Mouse (Mus musculus): Measurements from ENCODE around the gene 9830107B12Rik. TPM values are rescaled to one million over a fixed set of nuclear protein-coding genes. Genes with fewer than 3 reads are reported as not detected.

9830107B12Rik gene
- polyA plus RNA-seq, 1 experiment from 2014 or later = not detected

DNA sequence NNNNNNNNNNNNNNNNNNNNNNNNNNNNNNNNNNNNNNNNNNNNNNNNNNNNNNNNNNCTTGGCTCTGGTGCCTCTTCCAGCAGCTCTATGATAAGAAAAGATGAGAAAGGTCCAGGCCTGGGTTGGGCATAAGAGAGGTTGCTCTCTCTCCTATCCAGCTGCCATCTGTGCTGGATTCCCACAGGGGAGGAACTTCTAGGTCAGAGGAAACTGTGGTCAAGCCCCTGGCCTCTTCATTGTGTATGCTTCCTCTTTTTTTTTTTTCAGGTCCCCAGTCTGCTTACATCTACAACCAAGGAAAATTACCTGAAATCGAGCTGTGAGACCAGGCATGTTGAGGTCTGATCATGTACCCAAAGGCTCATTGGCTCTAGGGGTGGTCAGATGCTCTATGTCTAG, 27.5 kb downstream of the 9830107B12Rik start:
- Histone ChIP-seq H3K9ac (ENCODE audit: low read length) (no peak overlapping the region), H3K4me3 (ENCODE audit: control insufficient read depth in 1 of 2, insufficient read depth in 1 of 2, low read depth in 1 of 2, low read length in 2 of 2) (no peak overlapping the region), H3K4me1 (ENCODE audit: control insufficient read depth in 2 of 2, insufficient read depth in 2 of 2, low read length in 2 of 2) (no peaks in the 10 kb centered on the region), H3K27me3 (ENCODE audit: control insufficient read depth, insufficient read depth, low read length) (no peaks in the 10 kb centered on the region), H3K36me3 (ENCODE audit: control insufficient read depth, insufficient read depth, low read length) (no peaks in the 10 kb centered on the region), H3K4me2 (ENCODE audit: low read length) (no peak overlapping the region), H3K27ac (replicated peaks in 1 of 2; ENCODE audit: control insufficient read depth in 1 of 2, insufficient read depth in 1 of 2, low read depth in 2 of 2, low read length in 2 of 2) (no peak overlapping the region), H3K9me3 (ENCODE audit: control insufficient read depth, low read length) (peaks cover 3% of the 10 kb centered on the region; the same call in 1 of the 2 replicates)
- no peak for ATAC-seq (ENCODE audit: insufficient number of reproducible peaks, insufficient read depth, low FRiP score, low read depth)
- 52% methylated on average over 1 of the region's 1 CpGs for WGBS

DNA sequence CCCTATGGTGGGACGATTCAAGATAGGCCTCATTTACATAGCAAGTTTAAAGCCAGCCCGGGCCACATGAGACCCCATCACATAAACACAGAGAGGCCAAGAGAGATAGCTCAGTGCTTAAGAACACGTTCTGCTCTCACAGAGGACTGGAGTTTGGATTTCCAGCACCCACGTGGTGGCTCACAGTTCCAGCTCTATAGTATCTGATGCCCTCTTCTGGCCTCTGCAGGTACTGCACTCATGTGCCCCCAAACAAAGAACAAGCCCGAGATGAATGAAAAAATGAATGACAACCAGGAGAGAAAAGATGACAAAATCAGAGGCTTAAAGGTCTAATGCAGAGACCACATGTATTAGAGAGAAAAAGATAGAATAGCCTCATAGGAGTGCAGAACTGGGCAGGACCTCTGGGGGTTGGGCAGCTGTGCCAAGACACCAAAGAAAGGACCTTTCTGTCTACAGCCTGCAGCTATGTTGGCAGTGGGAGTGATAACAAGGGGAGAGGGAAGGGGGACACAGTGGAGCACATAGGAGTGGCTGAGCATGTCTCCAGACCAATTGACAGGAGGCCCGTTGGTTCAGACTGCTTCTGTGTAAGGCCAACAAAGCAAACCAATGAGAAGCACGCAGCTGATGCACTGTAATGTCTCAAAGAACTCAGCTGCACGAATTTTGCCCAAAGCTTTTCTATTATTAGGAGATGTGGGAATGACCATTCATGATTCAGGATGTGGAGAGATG, 35.4 kb downstream of the 9830107B12Rik start:
- no peak for ATAC-seq (ENCODE audit: insufficient number of reproducible peaks, insufficient read depth, low FRiP score, low read depth)
- no peak overlapping the region for H3K27ac ChIP-seq (replicated peaks in 1 of 2; ENCODE audit: control insufficient read depth in 1 of 2, insufficient read depth in 1 of 2, low read depth in 2 of 2, low read length in 2 of 2)
- 39% methylated on average over 8 of the region's 8 CpGs for WGBS
- no peaks in the 10 kb centered on the region for H3K27me3 ChIP-seq (ENCODE audit: control insufficient read depth, insufficient read depth, low read length)
- no peak overlapping the region for H3K4me3 ChIP-seq (ENCODE audit: control insufficient read depth in 1 of 2, insufficient read depth in 1 of 2, low read depth in 1 of 2, low read length in 2 of 2)
- no peaks in the 10 kb centered on the region for H3K36me3 ChIP-seq (ENCODE audit: control insufficient read depth, insufficient read depth, low read length)
- H3K9me3 ChIP-seq (ENCODE audit: control insufficient read depth, low read length) = peaks cover 3% of the 10 kb centered on the region; the same call in 1 of the 2 replicates
- no peak overlapping the region for H3K4me2 ChIP-seq (ENCODE audit: low read length)
- H3K9ac ChIP-seq (ENCODE audit: low read length) = no peak overlapping the region
- H3K4me1 ChIP-seq (ENCODE audit: control insufficient read depth in 2 of 2, insufficient read depth in 2 of 2, low read length in 2 of 2) = no peaks in the 10 kb centered on the region

DNA sequence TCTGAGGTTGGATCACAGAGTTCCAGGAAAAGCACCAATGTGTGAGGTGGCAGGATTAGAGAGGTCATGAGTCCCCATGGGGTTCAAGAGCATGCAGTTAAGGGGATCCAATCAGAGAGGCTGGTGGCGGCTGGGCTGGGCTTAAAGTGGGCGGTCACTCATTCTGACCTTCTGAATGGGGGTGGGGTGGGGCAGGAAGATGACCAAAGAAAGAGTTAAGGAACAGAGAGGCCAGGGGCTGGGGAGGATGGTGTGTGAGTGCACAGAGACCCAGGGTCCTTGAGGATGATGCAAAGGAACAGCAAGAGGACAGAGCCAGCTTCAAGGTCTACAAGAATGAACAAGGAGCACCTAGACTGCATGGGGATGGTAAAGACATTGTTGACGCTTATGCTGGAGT, 37.5 kb downstream of the 9830107B12Rik start:
- Histone ChIP-seq H3K27ac (replicated peaks in 1 of 2; ENCODE audit: control insufficient read depth in 1 of 2, insufficient read depth in 1 of 2, low read depth in 2 of 2, low read length in 2 of 2) (no peak overlapping the region), H3K9me3 (ENCODE audit: control insufficient read depth, low read length) (no peaks in the 10 kb centered on the region)
- no peak for ATAC-seq (ENCODE audit: insufficient number of reproducible peaks, insufficient read depth, low FRiP score, low read depth)

DNA sequence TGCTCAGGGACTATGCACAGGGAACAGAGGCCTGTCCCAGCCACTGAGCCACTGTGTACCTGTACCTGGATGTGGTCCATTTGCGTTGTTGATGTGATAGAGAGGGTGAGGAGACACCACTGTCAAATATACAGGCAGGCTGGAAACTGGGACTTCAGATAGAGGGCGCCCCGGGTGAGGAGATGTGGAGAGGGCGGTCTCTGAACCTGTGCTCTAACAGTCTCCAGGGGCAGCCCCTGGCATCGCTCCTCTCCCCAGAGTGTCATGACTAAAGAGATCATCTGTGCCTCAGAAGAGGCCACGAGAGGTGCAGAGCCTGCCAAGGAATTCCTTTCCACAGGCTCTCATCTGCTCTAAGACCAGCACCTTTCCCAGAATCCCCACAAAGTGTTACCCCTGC, 38.2 kb downstream of the 9830107B12Rik start:
- Histone ChIP-seq H3K9ac (ENCODE audit: low read length) (no peak overlapping the region), H3K4me3 (ENCODE audit: control insufficient read depth in 1 of 2, insufficient read depth in 1 of 2, low read depth in 1 of 2, low read length in 2 of 2) (no peak overlapping the region), H3K36me3 (ENCODE audit: control insufficient read depth, insufficient read depth, low read length) (no peaks in the 10 kb centered on the region), H3K9me3 (ENCODE audit: control insufficient read depth, low read length) (no peaks in the 10 kb centered on the region), H3K27me3 (ENCODE audit: control insufficient read depth, insufficient read depth, low read length) (no peaks in the 10 kb centered on the region), H3K4me1 (ENCODE audit: control insufficient read depth in 2 of 2, insufficient read depth in 2 of 2, low read length in 2 of 2) (no peaks in the 10 kb centered on the region), H3K4me2 (ENCODE audit: low read length) (no peak overlapping the region), H3K27ac (replicated peaks in 1 of 2; ENCODE audit: control insufficient read depth in 1 of 2, insufficient read depth in 1 of 2, low read depth in 2 of 2, low read length in 2 of 2) (no peak overlapping the region)
- no peak for ATAC-seq (ENCODE audit: insufficient number of reproducible peaks, insufficient read depth, low FRiP score, low read depth)
- 55% methylated on average over 6 of the region's 6 CpGs for WGBS

More for the DNA sequence above, 37.5 kb downstream of the 9830107B12Rik start:
- H3K36me3 ChIP-seq (ENCODE audit: control insufficient read depth, insufficient read depth, low read length) = no peaks in the 10 kb centered on the region
- no peaks in the 10 kb centered on the region for H3K27me3 ChIP-seq (ENCODE audit: control insufficient read depth, insufficient read depth, low read length)
- no peak overlapping the region for H3K4me3 ChIP-seq (ENCODE audit: control insufficient read depth in 1 of 2, insufficient read depth in 1 of 2, low read depth in 1 of 2, low read length in 2 of 2)
- H3K9ac ChIP-seq (ENCODE audit: low read length) = no peak overlapping the region
- 71% methylated on average over 3 of the region's 3 CpGs for WGBS
- H3K4me1 ChIP-seq (ENCODE audit: control insufficient read depth in 2 of 2, insufficient read depth in 2 of 2, low read length in 2 of 2) = no peaks in the 10 kb centered on the region
- no peak overlapping the region for H3K4me2 ChIP-seq (ENCODE audit: low read length)

DNA sequence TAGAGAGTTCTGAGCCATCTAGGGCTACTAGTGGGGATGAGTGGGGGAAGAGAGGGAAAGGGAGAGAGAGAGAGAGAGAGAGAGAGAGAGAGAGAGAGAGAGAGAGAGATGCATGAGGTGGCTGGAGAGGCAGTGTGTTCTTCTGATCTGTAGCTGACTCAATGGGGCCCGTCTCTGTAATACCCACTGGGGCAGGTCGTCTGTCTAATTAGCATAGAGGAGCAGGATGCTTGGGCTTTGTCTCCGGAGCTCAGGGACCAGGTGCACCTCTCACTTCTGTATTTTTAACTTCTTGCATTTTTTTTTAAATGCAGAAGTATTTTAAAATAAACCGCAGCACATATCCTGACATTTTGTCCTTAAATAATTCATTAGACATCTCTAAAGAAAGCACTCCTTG, 38.7 kb downstream of the 9830107B12Rik start:
- H3K27ac ChIP-seq (replicated peaks in 1 of 2; ENCODE audit: control insufficient read depth in 1 of 2, insufficient read depth in 1 of 2, low read depth in 2 of 2, low read length in 2 of 2) = no peak overlapping the region
- no peak overlapping the region for H3K4me3 ChIP-seq (ENCODE audit: control insufficient read depth in 1 of 2, insufficient read depth in 1 of 2, low read depth in 1 of 2, low read length in 2 of 2)
- H3K36me3 ChIP-seq (ENCODE audit: control insufficient read depth, insufficient read depth, low read length) = no peaks in the 10 kb centered on the region
- no peak overlapping the region for H3K9ac ChIP-seq (ENCODE audit: low read length)
- WGBS = 56% methylated on average over 4 of the region's 4 CpGs
- H3K4me1 ChIP-seq (ENCODE audit: control insufficient read depth in 2 of 2, insufficient read depth in 2 of 2, low read length in 2 of 2) = no peaks in the 10 kb centered on the region
- H3K9me3 ChIP-seq (ENCODE audit: control insufficient read depth, low read length) = no peaks in the 10 kb centered on the region
- H3K4me2 ChIP-seq (ENCODE audit: low read length) = no peak overlapping the region
- no peaks in the 10 kb centered on the region for H3K27me3 ChIP-seq (ENCODE audit: control insufficient read depth, insufficient read depth, low read length)
- no peak for ATAC-seq (ENCODE audit: insufficient number of reproducible peaks, insufficient read depth, low FRiP score, low read depth)

DNA sequence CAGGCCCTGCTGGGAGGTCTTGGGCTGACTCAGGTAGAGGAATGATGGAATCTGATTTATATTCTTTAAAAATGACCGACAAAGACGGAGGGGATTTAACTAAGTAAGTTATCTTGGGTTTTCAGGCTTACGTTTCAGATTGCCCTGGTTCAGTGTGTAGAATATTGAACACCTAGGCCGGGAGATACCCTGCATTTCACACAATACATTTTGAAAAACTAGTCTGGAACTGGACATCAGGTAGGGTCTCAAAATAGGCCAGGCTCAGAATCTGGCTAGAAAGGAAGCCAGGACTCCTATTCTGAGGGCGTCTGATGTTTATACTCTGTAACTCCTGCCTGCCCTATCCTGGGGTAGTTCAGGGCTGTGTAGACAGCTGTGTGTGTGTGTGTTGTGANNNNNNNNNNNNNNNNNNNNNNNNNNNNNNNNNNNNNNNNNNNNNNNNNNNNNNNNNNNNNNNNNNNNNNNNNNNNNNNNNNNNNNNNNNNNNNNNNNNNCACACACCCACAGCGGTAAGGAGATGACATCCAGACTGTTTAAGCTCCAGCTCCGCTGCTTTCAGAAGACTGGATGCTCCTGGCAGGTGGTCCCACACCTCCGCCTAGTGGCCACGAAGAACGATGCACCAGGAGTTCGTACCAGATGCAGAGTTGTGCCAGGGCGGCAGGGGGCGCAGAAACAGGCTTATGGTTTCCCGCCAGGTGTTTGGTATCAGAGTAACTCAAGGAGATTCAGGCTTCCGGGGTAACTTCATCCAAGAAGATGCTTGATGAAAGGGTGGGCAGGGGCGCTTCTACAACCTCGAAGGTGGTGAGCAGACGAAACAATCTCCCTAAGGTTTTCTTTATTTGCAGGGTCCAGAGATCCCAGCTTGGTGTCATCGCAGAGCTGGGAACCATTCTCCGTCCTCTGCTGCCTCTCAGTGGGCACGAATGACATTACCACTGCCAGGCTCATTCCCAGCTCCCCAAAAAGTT, 45.3 kb downstream of the 9830107B12Rik start:
- Histone ChIP-seq H3K4me1 (ENCODE audit: control insufficient read depth in 2 of 2, insufficient read depth in 2 of 2, low read length in 2 of 2) (peaks cover 22 to 29% of the 10 kb centered on the region in 2 experiments), H3K27ac (replicated peaks in 1 of 2; ENCODE audit: control insufficient read depth in 1 of 2, insufficient read depth in 1 of 2, low read depth in 2 of 2, low read length in 2 of 2) (no peak overlapping the region), H3K4me2 (ENCODE audit: low read length) (peak overlapping the region; percentile 60), H3K9ac (ENCODE audit: low read length) (no peak overlapping the region), H3K36me3 (ENCODE audit: control insufficient read depth, insufficient read depth, low read length) (no peaks in the 10 kb centered on the region), H3K9me3 (ENCODE audit: control insufficient read depth, low read length) (no peaks in the 10 kb centered on the region), H3K27me3 (ENCODE audit: control insufficient read depth, insufficient read depth, low read length) (peaks cover 45% of the 10 kb centered on the region), H3K4me3 (ENCODE audit: control insufficient read depth in 1 of 2, insufficient read depth in 1 of 2, low read depth in 1 of 2, low read length in 2 of 2) (peak overlapping the region; percentile 11 to 29; a peak in 3 of 4 replicates)
- WGBS = 14% methylated on average over 20 of the region's 21 CpGs
- peak; percentile 64; the same call in 1 of the 2 replicates for ATAC-seq (ENCODE audit: insufficient number of reproducible peaks, insufficient read depth, low FRiP score, low read depth)

DNA sequence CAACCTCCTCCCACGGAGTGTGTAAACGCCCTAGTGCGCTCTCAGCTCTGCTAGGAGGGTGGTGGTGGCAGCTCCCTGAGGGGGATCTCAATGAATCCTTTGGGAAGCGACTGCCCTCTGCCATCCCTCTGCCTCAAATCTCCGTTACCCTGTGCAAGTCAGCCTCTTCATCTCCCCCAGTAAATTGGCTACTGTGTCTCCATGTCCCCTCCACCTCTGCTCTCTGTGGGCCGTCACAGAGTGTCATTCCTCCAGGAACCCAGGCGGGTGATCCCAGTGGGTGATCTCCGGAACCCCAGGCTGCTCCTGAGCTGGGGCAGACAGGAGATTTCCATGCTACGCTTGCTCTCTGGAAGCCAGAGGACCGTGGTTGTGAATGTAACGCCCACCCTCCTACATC, 46.8 kb downstream of the 9830107B12Rik start:
- Histone ChIP-seq H3K27me3 (ENCODE audit: control insufficient read depth, insufficient read depth, low read length) (peaks cover 58% of the 10 kb centered on the region), H3K4me1 (ENCODE audit: control insufficient read depth in 2 of 2, insufficient read depth in 2 of 2, low read length in 2 of 2) (peaks cover 22 to 36% of the 10 kb centered on the region in 2 experiments), H3K36me3 (ENCODE audit: control insufficient read depth, insufficient read depth, low read length) (no peaks in the 10 kb centered on the region), H3K4me2 (ENCODE audit: low read length) (peak overlapping the region; percentile 80; the same call in 1 of the 2 replicates), H3K27ac (replicated peaks in 1 of 2; ENCODE audit: control insufficient read depth in 1 of 2, insufficient read depth in 1 of 2, low read depth in 2 of 2, low read length in 2 of 2) (no peak overlapping the region), H3K9ac (ENCODE audit: low read length) (no peak overlapping the region), H3K4me3 (ENCODE audit: control insufficient read depth in 1 of 2, insufficient read depth in 1 of 2, low read depth in 1 of 2, low read length in 2 of 2) (no peak overlapping the region), H3K9me3 (ENCODE audit: control insufficient read depth, low read length) (no peaks in the 10 kb centered on the region)
- WGBS = 12% methylated on average over 11 of the region's 11 CpGs
- ATAC-seq (ENCODE audit: insufficient number of reproducible peaks, insufficient read depth, low FRiP score, low read depth) = no peak

Data from heart, embryonic 14.5 days (tissue).